Mouse (Mus musculus): ENCODE data around the gene H2-Q10.
"Not testable (repeated sequence)": the region's sequence is repeated elsewhere in the genome, so short reads cannot be mapped to it uniquely, and the experiment has no call there.

Gene H2-Q10

GRCm38 (mm10) chr17:35469842-35470751 lies at the start of gene H2-Q10:
Gene H2-Q10 (plus strand): TSS chr17:35470089.
- DNase-seq, result peak; percentile 36

GRCm38 (mm10) chr17:35420206-35420810 lies 49.6 kb upstream of the H2-Q10 start:
- DNase-seq, result peak; percentile 73

- DNase-seq, result not testable (repeated sequence)
These were observed 48.6 kb upstream of the H2-Q10 start for GRCm38 (mm10) chr17:35421331-35421730.

- not testable (repeated sequence) for DNase-seq
These were observed 47.5 kb upstream of the H2-Q10 start for GRCm38 (mm10) chr17:35422360-35422759.

- not testable (repeated sequence) for DNase-seq
These were observed 46.6 kb upstream of the H2-Q10 start for GRCm38 (mm10) chr17:35423131-35423810.

- DNase-seq, result not testable (repeated sequence)
These were observed 45.8 kb upstream of the H2-Q10 start for GRCm38 (mm10) chr17:35424106-35424505.

- DNase-seq, result peak; percentile 74
These were observed 45.1 kb upstream of the H2-Q10 start, which contains the start of gene H2-Q6 for GRCm38 (mm10) chr17:35424624-35425416. Gene H2-Q6 (plus strand): TSS chr17:35424850.

- peak; percentile 21 for DNase-seq
These were observed 44.4 kb upstream of the H2-Q10 start for GRCm38 (mm10) chr17:35425474-35425873.

GRCm38 (mm10) chr17:35428883-35429282 lies 41.0 kb upstream of the H2-Q10 start:
- not testable (repeated sequence) for DNase-seq

GRCm38 (mm10) chr17:35430671-35431070 lies 39.2 kb upstream of the H2-Q10 start:
- not testable (repeated sequence) for DNase-seq

- not testable (repeated sequence) for DNase-seq
These were observed 37.7 kb upstream of the H2-Q10 start for GRCm38 (mm10) chr17:35432167-35432566.

GRCm38 (mm10) chr17:35434836-35435235 lies 35.1 kb upstream of the H2-Q10 start:
- peak; percentile 64 for DNase-seq

GRCm38 (mm10) chr17:35435577-35435976 lies 34.3 kb upstream of the H2-Q10 start:
- not testable (repeated sequence) for DNase-seq

GRCm38 (mm10) chr17:35437386-35437936 lies 32.4 kb upstream of the H2-Q10 start:
- not testable (repeated sequence) for DNase-seq

- not testable (repeated sequence) for DNase-seq
These were observed 31.5 kb upstream of the H2-Q10 start for GRCm38 (mm10) chr17:35438395-35438794.

- DNase-seq, result peak; percentile 90
These were observed 31.0 kb upstream of the H2-Q10 start, which contains the start of gene H2-Q7 for GRCm38 (mm10) chr17:35438885-35439284. Gene H2-Q7 (plus strand): TSS chr17:35439155.

GRCm38 (mm10) chr17:35439295-35439747 lies 30.6 kb upstream of the H2-Q10 start:
- DNase-seq, result peak; percentile 37

- DNase-seq, result not testable (repeated sequence)
These were observed 29.8 kb upstream of the H2-Q10 start for GRCm38 (mm10) chr17:35439925-35440645.

- DNase-seq, result not testable (repeated sequence)
These were observed 27.5 kb upstream of the H2-Q10 start for GRCm38 (mm10) chr17:35442376-35442775.

- DNase-seq, result not testable (repeated sequence)
These were observed 25.4 kb upstream of the H2-Q10 start for GRCm38 (mm10) chr17:35444510-35444909.

- DNase-seq, result not testable (repeated sequence)
These were observed 11.6 kb upstream of the H2-Q10 start for GRCm38 (mm10) chr17:35458247-35458646.

All from kidney, postnatal 10 days (tissue).